In the genomic region with DNA sequence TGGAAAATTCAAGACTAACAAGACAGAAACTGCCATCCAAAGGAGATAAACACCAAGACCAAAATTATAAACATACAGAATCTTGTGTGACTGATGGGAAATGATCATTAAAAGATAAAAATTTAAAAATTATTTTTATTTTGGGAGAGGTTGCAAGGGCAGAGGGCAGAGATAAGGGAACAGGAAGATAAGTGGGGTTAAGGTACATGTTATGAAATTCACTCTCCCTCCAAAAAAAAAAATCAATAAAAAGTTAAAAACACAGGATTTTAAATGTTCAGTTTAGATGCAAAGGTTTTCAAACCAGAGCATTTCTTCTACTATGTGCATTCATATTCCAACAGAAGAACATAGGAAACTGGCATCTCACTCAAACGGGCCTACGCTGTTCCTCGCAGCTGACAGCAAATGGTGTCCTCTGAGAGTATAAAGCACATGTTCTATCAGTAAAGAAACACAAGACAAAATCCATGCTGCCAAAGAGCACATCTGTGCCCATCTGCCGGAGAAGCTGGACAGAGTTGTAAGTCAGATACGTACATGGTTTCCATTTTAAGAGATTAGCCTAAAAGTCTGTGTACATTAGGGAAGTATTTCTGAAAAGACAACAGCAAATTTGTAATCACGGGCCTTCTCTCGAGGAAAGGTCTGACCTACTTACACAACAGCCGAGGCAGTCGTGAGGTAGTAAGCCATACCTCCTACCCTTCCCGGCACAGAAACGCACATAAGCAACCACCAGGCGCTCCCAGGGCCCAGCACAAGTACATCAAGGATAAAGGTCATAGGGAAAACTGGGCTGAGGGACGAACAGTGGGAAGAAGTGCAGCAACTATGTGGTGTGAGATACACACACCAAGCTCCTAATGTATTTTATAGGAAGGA, we compare ENCODE assay signal across 14 mouse cellular contexts.
"Had no signal": no experiment of that assay in that cellular context is flagged by ENCODE, and none has a peak within 500 bp of the region (broad histone marks: within the 10 kb centered on the region; RNA-seq: fewer than 3 reads in every experiment).

No protein-coding gene starts in this region.

- H3K9ac ChIP-seq: kidney, embryonic 15.5 days; limb, embryonic 13.5 days; liver, embryonic 14.5 days; neural tube, embryonic 15.5 days had no signal

- ATAC-seq: intestine, embryonic 16.5 days had no signal

- H3K27ac ChIP-seq: kidney, embryonic 15.5 days; limb, embryonic 13.5 days; liver, embryonic 14.5 days; neural tube, embryonic 15.5 days; stomach, postnatal 0 days had no signal

- H3K4me3 ChIP-seq: kidney, embryonic 15.5 days; limb, embryonic 13.5 days; myocyte; neural tube, embryonic 15.5 days had no signal

- DNase-seq: kidney, adult 2 months; kidney, postnatal 14 days; left cerebral cortex, postnatal 4 days; midbrain, embryonic 14.5 days; right cerebral cortex, adult 18-20 months; thymus, adult 18-20 months; thymus, postnatal 14 days had no signal

- H3K4me2 ChIP-seq: kidney, embryonic 15.5 days; limb, embryonic 13.5 days; neural tube, embryonic 15.5 days had no signal

- H3K4me1 ChIP-seq: kidney, embryonic 15.5 days; neural tube, embryonic 15.5 days had no signal

- H3K9me3 ChIP-seq: kidney, embryonic 15.5 days; limb, embryonic 13.5 days; neural tube, embryonic 15.5 days had no signal

- H3K27me3 ChIP-seq: kidney, embryonic 15.5 days; limb, embryonic 13.5 days; neural tube, embryonic 15.5 days had no signal
